Mouse (Mus musculus): ENCODE results near the gene Smap2. TPM values are rescaled to one million over a fixed set of nuclear protein-coding genes. Genes with fewer than 3 reads are reported as not detected.

The Smap2 gene
- polyA plus RNA-seq, 1 experiment from 2014 or later, result 18.4 TPM

- H3K36me3 ChIP-seq (ENCODE audit: control insufficient read depth, insufficient read depth, low read length), result no peaks in the 10 kb centered on the region
- H3K9ac ChIP-seq (ENCODE audit: low read depth, low read length), result no peak overlapping the region
- H3K4me3 ChIP-seq (ENCODE audit: low read depth, low read length), result no peak overlapping the region
- 71% methylated on average over 1 of the region's 1 CpGs for WGBS
- H3K4me1 ChIP-seq (ENCODE audit: control insufficient read depth, insufficient read depth, low read length), result no peaks in the 10 kb centered on the region
- H3K4me2 ChIP-seq (ENCODE audit: low read depth, low read length), result no peak overlapping the region
- H3K27me3 ChIP-seq (replicated peaks; ENCODE audit: control insufficient read depth, insufficient read depth, low read length), result no peaks in the 10 kb centered on the region
- ATAC-seq (ENCODE audit: low read depth), result no peak
- no peaks in the 10 kb centered on the region for H3K9me3 ChIP-seq (ENCODE audit: control insufficient read depth, low read length)
- no peak for DNase-seq (ENCODE audit: low spot score)
- H3K27ac ChIP-seq (replicated peaks; ENCODE audit: low read depth, low read length), result no peak overlapping the region
These were observed 11.1 kb upstream of the Smap2 start for GRCm38 (mm10) chr4:121028146-121028545.

GRCm38 (mm10) chr4:121025681-121026080, 8.6 kb upstream of the Smap2 start:
- Histone ChIP-seq H3K36me3 (ENCODE audit: control insufficient read depth, insufficient read depth, low read length) (no peaks in the 10 kb centered on the region), H3K27ac (replicated peaks; ENCODE audit: low read depth, low read length) (no peak overlapping the region), H3K9ac (ENCODE audit: low read depth, low read length) (no peak overlapping the region), H3K4me2 (ENCODE audit: low read depth, low read length) (no peak overlapping the region), H3K27me3 (replicated peaks; ENCODE audit: control insufficient read depth, insufficient read depth, low read length) (no peaks in the 10 kb centered on the region), H3K9me3 (ENCODE audit: control insufficient read depth, low read length) (no peaks in the 10 kb centered on the region), H3K4me1 (ENCODE audit: control insufficient read depth, insufficient read depth, low read length) (no peaks in the 10 kb centered on the region), H3K4me3 (ENCODE audit: low read depth, low read length) (no peak overlapping the region)
- ATAC-seq (ENCODE audit: low read depth), result no peak
- no peak for DNase-seq (ENCODE audit: low spot score)
- 58% methylated on average over 2 of the region's 2 CpGs for WGBS

- no peaks in the 10 kb centered on the region for H3K27me3 ChIP-seq (replicated peaks; ENCODE audit: control insufficient read depth, insufficient read depth, low read length)
- no peaks in the 10 kb centered on the region for H3K9me3 ChIP-seq (ENCODE audit: control insufficient read depth, low read length)
- no peak overlapping the region for H3K4me3 ChIP-seq (ENCODE audit: low read depth, low read length)
- WGBS, result 90% methylated on average over 2 of the region's 2 CpGs
- peak; percentile 40 for DNase-seq (ENCODE audit: low spot score)
- no peaks in the 10 kb centered on the region for H3K4me1 ChIP-seq (ENCODE audit: control insufficient read depth, insufficient read depth, low read length)
- no peaks in the 10 kb centered on the region for H3K36me3 ChIP-seq (ENCODE audit: control insufficient read depth, insufficient read depth, low read length)
- H3K4me2 ChIP-seq (ENCODE audit: low read depth, low read length), result no peak overlapping the region
- ATAC-seq (ENCODE audit: low read depth), result no peak
- no peak overlapping the region for H3K9ac ChIP-seq (ENCODE audit: low read depth, low read length)
- no peak overlapping the region for H3K27ac ChIP-seq (replicated peaks; ENCODE audit: low read depth, low read length)
These were observed 6.9 kb upstream of the Smap2 start for GRCm38 (mm10) chr4:121023941-121024340.

GRCm38 (mm10) chr4:121023464-121023863, 6.4 kb upstream of the Smap2 start:
- Histone ChIP-seq H3K9me3 (ENCODE audit: control insufficient read depth, low read length) (no peaks in the 10 kb centered on the region), H3K4me2 (ENCODE audit: low read depth, low read length) (no peak overlapping the region), H3K36me3 (ENCODE audit: control insufficient read depth, insufficient read depth, low read length) (no peaks in the 10 kb centered on the region), H3K4me3 (ENCODE audit: low read depth, low read length) (no peak overlapping the region), H3K9ac (ENCODE audit: low read depth, low read length) (no peak overlapping the region), H3K27me3 (replicated peaks; ENCODE audit: control insufficient read depth, insufficient read depth, low read length) (no peaks in the 10 kb centered on the region), H3K4me1 (ENCODE audit: control insufficient read depth, insufficient read depth, low read length) (no peaks in the 10 kb centered on the region), H3K27ac (replicated peaks; ENCODE audit: low read depth, low read length) (no peak overlapping the region)
- no peak for ATAC-seq (ENCODE audit: low read depth)
- no peak for DNase-seq (ENCODE audit: low spot score)
- WGBS, result 80% methylated on average over 7 of the region's 7 CpGs

- no peak overlapping the region for H3K27ac ChIP-seq (replicated peaks; ENCODE audit: low read depth, low read length)
- H3K9ac ChIP-seq (ENCODE audit: low read depth, low read length), result no peak overlapping the region
- no peaks in the 10 kb centered on the region for H3K27me3 ChIP-seq (replicated peaks; ENCODE audit: control insufficient read depth, insufficient read depth, low read length)
- no peak overlapping the region for H3K4me2 ChIP-seq (ENCODE audit: low read depth, low read length)
- no peaks in the 10 kb centered on the region for H3K36me3 ChIP-seq (ENCODE audit: control insufficient read depth, insufficient read depth, low read length)
- DNase-seq (ENCODE audit: low spot score) (no peak), ATAC-seq (ENCODE audit: low read depth) (no peak)
- H3K9me3 ChIP-seq (ENCODE audit: control insufficient read depth, low read length), result no peaks in the 10 kb centered on the region
- H3K4me1 ChIP-seq (ENCODE audit: control insufficient read depth, insufficient read depth, low read length), result no peaks in the 10 kb centered on the region
- H3K4me3 ChIP-seq (ENCODE audit: low read depth, low read length), result no peak overlapping the region
These were observed 4.9 kb upstream of the Smap2 start for GRCm38 (mm10) chr4:121021911-121022310.

- Histone ChIP-seq H3K27ac (replicated peaks; ENCODE audit: low read depth, low read length) (no peak overlapping the region), H3K9me3 (ENCODE audit: control insufficient read depth, low read length) (no peaks in the 10 kb centered on the region), H3K27me3 (replicated peaks; ENCODE audit: control insufficient read depth, insufficient read depth, low read length) (no peaks in the 10 kb centered on the region), H3K4me1 (ENCODE audit: control insufficient read depth, insufficient read depth, low read length) (peaks cover 9% of the 10 kb centered on the region), H3K4me3 (ENCODE audit: low read depth, low read length) (no peak overlapping the region), H3K9ac (ENCODE audit: low read depth, low read length) (no peak overlapping the region), H3K4me2 (ENCODE audit: low read depth, low read length) (no peak overlapping the region), H3K36me3 (ENCODE audit: control insufficient read depth, insufficient read depth, low read length) (no peaks in the 10 kb centered on the region)
- 69% methylated on average over 10 of the region's 10 CpGs for WGBS
- ATAC-seq (ENCODE audit: low read depth) (no peak), DNase-seq (ENCODE audit: low spot score) (peak; percentile 31)
These were observed 3.2 kb upstream of the Smap2 start for GRCm38 (mm10) chr4:121020040-121020790.

- Histone ChIP-seq H3K9me3 (ENCODE audit: control insufficient read depth, low read length) (no peaks in the 10 kb centered on the region), H3K9ac (ENCODE audit: low read depth, low read length) (no peak overlapping the region), H3K27ac (replicated peaks; ENCODE audit: low read depth, low read length) (no peak overlapping the region), H3K36me3 (ENCODE audit: control insufficient read depth, insufficient read depth, low read length) (no peaks in the 10 kb centered on the region), H3K4me2 (ENCODE audit: low read depth, low read length) (no peak overlapping the region), H3K4me3 (ENCODE audit: low read depth, low read length) (no peak overlapping the region), H3K27me3 (replicated peaks; ENCODE audit: control insufficient read depth, insufficient read depth, low read length) (no peaks in the 10 kb centered on the region), H3K4me1 (ENCODE audit: control insufficient read depth, insufficient read depth, low read length) (peaks cover 9% of the 10 kb centered on the region)
- ATAC-seq (ENCODE audit: low read depth), result no peak
- DNase-seq (ENCODE audit: low spot score), result no peak
- 82% methylated on average over 3 of the region's 3 CpGs for WGBS
These were observed 1.2 kb upstream of the Smap2 start for GRCm38 (mm10) chr4:121018250-121018649.

GRCm38 (mm10) chr4:121016021-121016898, 787 bp downstream of the Smap2 start:
- WGBS, result 10% methylated on average over 18 of the region's 40 CpGs
- ATAC-seq (ENCODE audit: low read depth), result peak; percentile 0; the same call in 1 of the 2 replicates

More at GRCm38 (mm10) chr4:121016021-121016898, 787 bp downstream of the Smap2 start:
- H3K27ac ChIP-seq (replicated peaks; ENCODE audit: low read depth, low read length), result no peak overlapping the region
- no peaks in the 10 kb centered on the region for H3K9me3 ChIP-seq (ENCODE audit: control insufficient read depth, low read length)
- H3K27me3 ChIP-seq (replicated peaks; ENCODE audit: control insufficient read depth, insufficient read depth, low read length), result no peaks in the 10 kb centered on the region
- H3K4me1 ChIP-seq (ENCODE audit: control insufficient read depth, insufficient read depth, low read length), result peaks cover 11% of the 10 kb centered on the region
- DNase-seq (ENCODE audit: low spot score), result no peak
- H3K36me3 ChIP-seq (ENCODE audit: control insufficient read depth, insufficient read depth, low read length), result no peaks in the 10 kb centered on the region
- H3K9ac ChIP-seq (ENCODE audit: low read depth, low read length), result peak overlapping the region; percentile 82
- peak overlapping the region; percentile 72 for H3K4me2 ChIP-seq (ENCODE audit: low read depth, low read length)
- peak overlapping the region; percentile 66 for H3K4me3 ChIP-seq (ENCODE audit: low read depth, low read length)
